Mouse (Mus musculus): ENCODE data around the gene Por. TPM values are rescaled to one million over a fixed set of nuclear protein-coding genes. Genes with fewer than 3 reads are reported as not detected.

The Por gene
- polyA plus RNA-seq, 1 experiment from 2014 or later, result 93.5 TPM

DNA sequence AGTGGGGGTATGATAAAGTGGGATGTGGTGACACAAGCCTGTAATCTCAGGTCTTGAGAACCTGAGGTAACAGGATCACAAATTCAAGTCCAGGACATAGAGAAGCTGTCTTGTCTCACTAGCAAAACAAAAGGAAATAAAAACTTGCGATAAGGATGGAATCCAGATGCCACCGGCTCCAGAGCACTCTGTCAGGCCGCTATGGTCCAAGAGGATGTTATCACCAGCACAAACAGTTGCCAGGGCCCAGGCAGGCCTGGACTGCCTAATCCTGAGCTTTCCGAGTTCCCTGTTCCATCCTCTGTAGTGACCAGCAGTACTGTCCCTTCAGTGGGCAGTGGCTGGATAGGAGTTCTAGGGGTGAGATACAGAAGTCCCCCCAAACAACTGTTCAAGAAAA, 9.9 kb upstream of the Por start:
- H3K27ac ChIP-seq, result no peak overlapping the region
- ATAC-seq (ENCODE audit: low FRiP score, low read depth), result no peak
- no peak overlapping the region for H3K4me2 ChIP-seq (replicated peaks)
- no peak overlapping the region for H3K9ac ChIP-seq
- no peak overlapping the region for H3K4me3 ChIP-seq
- H3K27me3 ChIP-seq, result no peaks in the 10 kb centered on the region
- no peaks in the 10 kb centered on the region for H3K36me3 ChIP-seq
- 64% methylated on average over 4 of the region's 4 CpGs for WGBS
- 0 out of 2 replicates have a peak, but pooled peaks cover 1% of the 10 kb centered on the region for H3K9me3 ChIP-seq
- 0 out of 2 replicates have a peak, but pooled peaks cover 4% of the 10 kb centered on the region for H3K4me1 ChIP-seq

DNA sequence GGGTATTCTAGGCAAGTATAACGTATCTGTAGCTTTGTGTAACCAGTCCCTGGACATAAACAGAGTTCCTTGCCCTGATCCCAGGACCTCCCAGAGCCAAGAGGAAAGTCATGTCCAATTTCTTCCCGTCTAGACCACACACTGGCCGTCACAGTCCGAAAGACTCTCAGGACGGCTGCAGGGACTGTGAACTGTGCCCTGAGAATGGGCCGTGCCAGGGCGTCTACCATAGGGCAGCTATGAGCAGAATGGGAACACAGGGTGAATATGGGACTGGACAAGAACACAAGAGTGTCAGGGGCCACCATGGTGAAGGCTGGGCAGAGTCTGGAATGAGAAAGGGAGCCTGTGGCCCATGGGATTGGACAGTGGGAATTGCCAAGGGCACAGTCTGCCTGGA, 9.3 kb upstream of the Por start:
- no peaks in the 10 kb centered on the region for H3K9me3 ChIP-seq
- H3K4me2 ChIP-seq (replicated peaks), result no peak overlapping the region
- WGBS, result 88% methylated on average over 7 of the region's 7 CpGs
- H3K4me3 ChIP-seq, result no peak overlapping the region
- no peaks in the 10 kb centered on the region for H3K36me3 ChIP-seq
- H3K4me1 ChIP-seq, result 0 out of 2 replicates have a peak, but pooled peaks cover 4% of the 10 kb centered on the region
- no peak overlapping the region for H3K9ac ChIP-seq
- H3K27ac ChIP-seq, result no peak overlapping the region
- no peak for ATAC-seq (ENCODE audit: low FRiP score, low read depth)
- no peaks in the 10 kb centered on the region for H3K27me3 ChIP-seq

DNA sequence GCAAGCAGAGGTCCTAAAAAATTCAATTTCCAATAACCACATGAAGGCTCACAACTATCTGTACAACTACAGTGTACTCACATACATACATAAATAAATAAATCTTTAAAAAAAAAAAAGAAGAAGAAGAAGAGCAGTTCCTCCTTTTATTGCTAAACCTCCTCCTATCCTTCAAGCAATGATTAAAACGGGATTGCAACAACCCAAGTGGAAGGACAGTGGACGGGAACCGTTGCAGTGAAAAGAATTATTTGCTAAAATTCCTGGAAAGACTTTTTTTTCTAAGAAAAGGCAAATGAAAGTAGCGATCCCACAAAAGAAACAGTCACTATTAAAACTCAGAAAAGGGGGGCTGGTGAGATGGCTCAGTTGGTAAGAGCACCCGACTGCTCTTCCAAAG, 2.9 kb upstream of the Por start:
- Histone ChIP-seq H3K4me3 (no peak overlapping the region), H3K4me2 (replicated peaks) (no peak overlapping the region), H3K4me1 (0 out of 2 replicates have a peak, but pooled peaks cover 3% of the 10 kb centered on the region), H3K36me3 (no peaks in the 10 kb centered on the region), H3K9me3 (peaks cover 9% of the 10 kb centered on the region), H3K27me3 (no peaks in the 10 kb centered on the region), H3K9ac (no peak overlapping the region), H3K27ac (no peak overlapping the region)
- 87% methylated on average over 5 of the region's 5 CpGs for WGBS
- ATAC-seq (ENCODE audit: low FRiP score, low read depth), result no peak

DNA sequence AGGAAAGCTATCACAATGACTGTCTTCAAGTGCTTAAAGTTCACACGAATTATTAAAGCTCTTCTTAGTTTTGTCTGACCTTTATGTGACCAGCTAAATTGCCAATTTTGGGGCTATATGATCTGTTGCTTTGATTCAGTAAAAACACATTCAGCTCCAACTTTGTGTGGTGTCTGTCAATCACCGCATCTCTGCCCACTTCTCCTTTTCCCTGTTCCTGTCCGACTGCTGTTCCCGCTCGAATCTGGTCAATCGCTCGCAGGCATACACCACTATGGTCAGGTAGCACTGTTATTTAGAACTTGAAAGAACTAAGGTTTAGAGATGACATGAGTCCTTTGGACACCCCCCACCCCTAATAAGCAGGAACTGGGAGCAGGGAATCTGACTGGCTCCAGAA, 1.8 kb upstream of the Por start:
- H3K9ac ChIP-seq, result no peak overlapping the region
- H3K4me3 ChIP-seq, result no peak overlapping the region
- ATAC-seq (ENCODE audit: low FRiP score, low read depth), result no peak
- H3K4me1 ChIP-seq, result 0 out of 2 replicates have a peak, but pooled peaks cover 3% of the 10 kb centered on the region
- no peak overlapping the region for H3K4me2 ChIP-seq (replicated peaks)
- H3K27ac ChIP-seq, result no peak overlapping the region
- no peaks in the 10 kb centered on the region for H3K27me3 ChIP-seq
- 78% methylated on average over 7 of the region's 7 CpGs for WGBS
- no peaks in the 10 kb centered on the region for H3K36me3 ChIP-seq
- H3K9me3 ChIP-seq, result peaks cover 9% of the 10 kb centered on the region

DNA sequence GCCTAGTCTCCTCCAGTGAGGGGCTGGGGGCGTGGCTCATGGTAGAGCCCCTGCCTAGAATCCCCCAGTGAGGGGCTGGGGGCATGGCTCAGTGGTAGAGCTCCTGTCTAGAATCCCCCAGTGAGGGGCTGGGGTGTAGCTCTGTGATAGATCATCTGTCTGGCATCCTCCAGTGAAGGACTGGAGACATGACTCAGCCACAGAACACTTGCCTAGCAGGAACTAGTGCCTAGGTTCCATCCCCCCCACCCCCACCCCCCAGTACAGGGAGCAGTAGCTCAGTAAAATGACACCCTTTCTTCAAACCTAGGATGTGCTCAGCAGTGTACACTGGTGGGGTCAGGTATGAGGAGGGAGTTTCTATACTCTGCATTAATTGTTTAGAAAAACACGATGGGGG, 1.0 kb downstream of the Por start:
- no peak for ATAC-seq (ENCODE audit: low FRiP score, low read depth)
- WGBS, result 70% methylated on average over 2 of the region's 2 CpGs

DNA sequence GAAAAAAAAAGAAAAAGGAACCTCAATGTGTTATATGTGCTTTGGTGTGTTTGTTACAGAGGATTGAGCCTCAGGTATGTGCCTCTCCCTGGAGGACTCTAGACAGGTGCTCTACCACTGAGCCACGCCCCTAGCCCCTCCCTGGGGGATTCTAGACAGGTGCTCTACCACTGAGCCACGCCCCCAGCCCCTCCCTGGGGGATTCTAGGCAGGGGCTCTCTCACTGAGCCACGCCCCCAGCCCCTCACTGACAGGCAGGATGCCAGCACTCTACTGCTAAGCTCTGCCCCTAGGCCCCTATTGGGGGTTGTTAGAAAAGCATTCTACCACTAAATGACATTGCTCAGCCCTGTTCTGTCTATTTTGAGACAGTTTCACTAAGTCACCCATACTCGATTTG, 2.7 kb downstream of the Por start:
- Histone ChIP-seq H3K4me3 (no peak overlapping the region), H3K27me3 (no peaks in the 10 kb centered on the region), H3K9me3 (no peaks in the 10 kb centered on the region), H3K9ac (no peak overlapping the region), H3K27ac (no peak overlapping the region), H3K36me3 (no peaks in the 10 kb centered on the region), H3K4me2 (replicated peaks) (no peak overlapping the region), H3K4me1 (peaks cover 23% of the 10 kb centered on the region)
- WGBS, result 58% methylated on average over 4 of the region's 4 CpGs
- no peak for ATAC-seq (ENCODE audit: low FRiP score, low read depth)

More for the DNA sequence above, 1.0 kb downstream of the Por start:
- no peak overlapping the region for H3K4me3 ChIP-seq
- no peaks in the 10 kb centered on the region for H3K36me3 ChIP-seq
- peaks cover 20% of the 10 kb centered on the region for H3K4me1 ChIP-seq
- H3K4me2 ChIP-seq (replicated peaks), result no peak overlapping the region
- H3K27ac ChIP-seq, result no peak overlapping the region
- H3K27me3 ChIP-seq, result no peaks in the 10 kb centered on the region
- H3K9me3 ChIP-seq, result peaks cover 6% of the 10 kb centered on the region
- H3K9ac ChIP-seq, result no peak overlapping the region

DNA sequence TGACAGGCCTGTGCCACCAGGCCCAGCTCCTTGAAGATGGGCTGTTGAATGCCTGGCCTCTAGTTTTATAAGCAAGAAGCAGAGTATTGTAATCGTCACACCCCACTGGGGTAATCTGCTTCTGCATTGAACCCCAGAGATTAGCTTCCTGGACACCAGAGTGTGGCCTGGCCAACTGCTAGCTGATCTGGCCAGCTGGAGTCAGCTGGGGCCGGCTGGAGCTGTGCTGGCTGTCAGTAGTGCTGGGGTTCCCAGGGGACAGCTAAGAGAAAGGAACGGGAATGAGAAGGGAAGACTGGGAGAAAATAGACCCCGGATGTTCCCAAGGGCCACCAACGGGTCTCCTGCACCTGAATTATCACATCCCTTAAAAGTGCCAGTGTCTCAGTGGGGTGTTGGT, 3.1 kb downstream of the Por start:
- no peak overlapping the region for H3K4me3 ChIP-seq
- H3K27ac ChIP-seq, result no peak overlapping the region
- no peak overlapping the region for H3K4me2 ChIP-seq (replicated peaks)
- WGBS, result 58% methylated on average over 5 of the region's 5 CpGs
- peaks cover 23% of the 10 kb centered on the region for H3K4me1 ChIP-seq
- ATAC-seq (ENCODE audit: low FRiP score, low read depth), result no peak
- H3K9me3 ChIP-seq, result no peaks in the 10 kb centered on the region
- H3K36me3 ChIP-seq, result no peaks in the 10 kb centered on the region
- H3K27me3 ChIP-seq, result no peaks in the 10 kb centered on the region
- H3K9ac ChIP-seq, result no peak overlapping the region

DNA sequence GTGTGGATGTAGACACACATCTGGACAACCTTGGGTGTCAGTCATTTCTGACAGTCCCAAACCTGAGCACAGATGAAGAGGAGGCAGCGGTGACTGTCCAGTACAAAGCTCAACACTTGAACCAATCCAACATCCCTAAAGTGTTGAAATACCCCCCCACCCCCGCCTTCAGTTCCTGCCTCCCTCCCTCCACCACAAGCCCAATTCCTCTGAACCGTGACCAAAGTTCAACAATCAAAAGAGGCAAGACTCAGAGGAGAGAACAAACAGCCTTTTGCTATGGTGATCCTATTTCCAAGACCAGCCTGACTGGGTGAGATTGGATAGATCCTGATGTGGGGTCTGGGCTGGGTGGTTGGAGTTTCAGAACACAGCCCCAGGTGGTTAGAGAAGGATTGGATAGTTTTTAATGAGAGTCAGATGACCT, 4.5 kb downstream of the Por start:
- Histone ChIP-seq H3K9ac (0 out of 2 replicates have a peak overlapping the region, but pooled peaks have one; percentile 4), H3K27ac (no peak overlapping the region), H3K4me2 (replicated peaks) (peak overlapping the region; percentile 53), H3K9me3 (no peaks in the 10 kb centered on the region), H3K4me3 (no peak overlapping the region), H3K27me3 (no peaks in the 10 kb centered on the region), H3K4me1 (peaks cover 23% of the 10 kb centered on the region), H3K36me3 (no peaks in the 10 kb centered on the region)
- ATAC-seq (ENCODE audit: low FRiP score, low read depth), result peak; percentile 58
- WGBS, result 26% methylated on average over 3 of the region's 3 CpGs

DNA sequence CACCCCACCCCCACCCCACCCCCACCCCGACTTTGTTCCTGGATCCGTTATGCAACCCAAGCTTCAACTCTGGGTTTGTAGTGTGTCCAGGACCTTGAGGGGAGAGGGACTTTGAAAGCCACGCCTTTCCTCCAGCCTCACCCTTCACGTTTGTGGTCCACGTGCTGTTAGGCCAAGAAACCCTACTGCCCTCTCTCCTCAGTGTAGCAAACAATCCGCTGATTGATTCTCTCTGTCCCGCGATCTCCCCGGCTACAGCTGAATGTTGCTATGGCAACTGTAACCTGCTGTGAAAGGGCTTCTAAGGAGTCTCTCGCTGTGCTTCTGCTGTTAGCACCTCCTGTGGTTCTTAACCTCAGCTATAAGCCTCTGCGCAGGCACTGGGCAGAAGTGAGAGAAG, 5.0 kb downstream of the Por start:
- under 1% methylated on average over 11 of the region's 11 CpGs for WGBS
- peak; percentile 82 for ATAC-seq (ENCODE audit: low FRiP score, low read depth)
- Histone ChIP-seq H3K4me3 (0 out of 2 replicates have a peak overlapping the region, but pooled peaks have one; percentile 12), H3K9ac (peak overlapping the region; percentile 31; the same call in 1 of the 2 replicates), H3K27me3 (no peaks in the 10 kb centered on the region), H3K4me1 (peaks cover 23% of the 10 kb centered on the region), H3K27ac (no peak overlapping the region; the same call in 1 of the 2 replicates), H3K9me3 (no peaks in the 10 kb centered on the region), H3K36me3 (no peaks in the 10 kb centered on the region), H3K4me2 (replicated peaks) (peak overlapping the region; percentile 53)

DNA sequence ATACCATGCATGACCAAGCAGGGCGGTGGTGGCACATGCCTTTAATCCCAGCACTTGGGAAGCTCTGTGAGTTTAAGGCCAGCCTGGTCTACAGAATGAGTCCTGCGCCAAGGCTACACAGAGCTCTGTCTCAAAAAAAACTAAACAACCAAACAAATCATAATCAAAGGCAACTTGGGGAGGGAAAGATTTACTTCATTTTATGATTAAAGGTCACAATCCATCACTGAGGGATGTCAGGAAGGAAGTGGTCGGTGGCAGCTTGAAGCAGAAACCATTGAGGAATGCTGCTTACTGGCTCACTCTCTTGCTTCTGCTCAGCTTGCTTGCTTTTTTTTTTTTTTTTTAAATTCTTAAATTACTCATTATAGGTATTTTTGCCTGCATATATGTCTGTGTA, 6.9 kb downstream of the Por start:
- no peaks in the 10 kb centered on the region for H3K36me3 ChIP-seq
- no peak overlapping the region for H3K27ac ChIP-seq
- no peak for ATAC-seq (ENCODE audit: low FRiP score, low read depth)
- 73% methylated on average over 3 of the region's 3 CpGs for WGBS
- H3K9ac ChIP-seq, result no peak overlapping the region
- H3K9me3 ChIP-seq, result no peaks in the 10 kb centered on the region
- no peak overlapping the region for H3K4me2 ChIP-seq (replicated peaks)
- H3K4me1 ChIP-seq, result peaks cover 20% of the 10 kb centered on the region
- H3K4me3 ChIP-seq, result no peak overlapping the region
- no peaks in the 10 kb centered on the region for H3K27me3 ChIP-seq

DNA sequence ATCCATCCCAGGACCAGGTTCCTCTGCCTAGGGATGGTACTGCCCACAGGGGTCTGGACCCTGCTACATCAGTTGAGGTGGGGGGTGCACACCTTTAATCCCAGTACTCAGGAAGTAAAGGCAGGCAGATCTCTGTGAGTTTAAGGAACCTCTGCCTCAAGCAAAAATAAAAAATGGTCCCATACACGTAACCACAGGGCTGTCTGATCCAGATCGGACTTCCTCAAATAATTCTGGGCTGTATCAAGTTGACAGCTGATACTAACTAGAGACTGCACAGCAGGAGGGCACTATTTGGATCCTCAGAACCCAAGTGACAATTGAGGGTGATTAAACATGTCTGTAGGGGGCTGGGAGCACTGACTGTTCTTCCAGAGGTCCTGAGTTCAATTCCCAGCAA, 7.4 kb downstream of the Por start:
- Histone ChIP-seq H3K4me1 (peaks cover 20% of the 10 kb centered on the region), H3K4me3 (no peak overlapping the region), H3K27ac (no peak overlapping the region), H3K4me2 (replicated peaks) (no peak overlapping the region), H3K9ac (no peak overlapping the region), H3K27me3 (no peaks in the 10 kb centered on the region), H3K9me3 (no peaks in the 10 kb centered on the region), H3K36me3 (no peaks in the 10 kb centered on the region)
- no peak for ATAC-seq (ENCODE audit: low FRiP score, low read depth)
- WGBS, result 79% methylated on average over 2 of the region's 2 CpGs

DNA sequence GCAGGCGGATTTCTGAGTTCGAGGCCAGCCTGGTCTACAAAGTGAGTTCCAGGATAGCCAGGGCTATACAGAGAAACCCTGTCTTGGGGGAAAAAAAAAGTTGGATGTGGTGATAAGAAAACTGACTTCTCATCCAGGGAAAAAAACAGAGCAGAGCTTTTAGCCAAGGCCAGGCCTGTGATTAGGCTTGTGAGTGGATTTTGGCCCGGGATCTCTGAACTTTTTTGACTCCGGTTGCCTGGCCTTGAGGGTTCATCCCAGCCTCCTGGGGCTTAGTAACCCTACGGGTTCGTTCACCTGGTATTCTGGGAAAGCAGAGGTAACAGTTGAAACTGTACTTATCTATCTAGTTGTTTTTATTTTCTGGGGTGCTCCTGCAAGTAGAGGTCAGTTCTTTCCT, 8.6 kb downstream of the Por start:
- no peak for ATAC-seq (ENCODE audit: low FRiP score, low read depth)
- 93% methylated on average over 6 of the region's 6 CpGs for WGBS
- no peak overlapping the region for H3K27ac ChIP-seq
- H3K9ac ChIP-seq, result no peak overlapping the region
- peaks cover 20% of the 10 kb centered on the region for H3K4me1 ChIP-seq
- no peaks in the 10 kb centered on the region for H3K36me3 ChIP-seq
- no peaks in the 10 kb centered on the region for H3K27me3 ChIP-seq
- H3K4me2 ChIP-seq (replicated peaks), result no peak overlapping the region
- H3K9me3 ChIP-seq, result no peaks in the 10 kb centered on the region
- no peak overlapping the region for H3K4me3 ChIP-seq

DNA sequence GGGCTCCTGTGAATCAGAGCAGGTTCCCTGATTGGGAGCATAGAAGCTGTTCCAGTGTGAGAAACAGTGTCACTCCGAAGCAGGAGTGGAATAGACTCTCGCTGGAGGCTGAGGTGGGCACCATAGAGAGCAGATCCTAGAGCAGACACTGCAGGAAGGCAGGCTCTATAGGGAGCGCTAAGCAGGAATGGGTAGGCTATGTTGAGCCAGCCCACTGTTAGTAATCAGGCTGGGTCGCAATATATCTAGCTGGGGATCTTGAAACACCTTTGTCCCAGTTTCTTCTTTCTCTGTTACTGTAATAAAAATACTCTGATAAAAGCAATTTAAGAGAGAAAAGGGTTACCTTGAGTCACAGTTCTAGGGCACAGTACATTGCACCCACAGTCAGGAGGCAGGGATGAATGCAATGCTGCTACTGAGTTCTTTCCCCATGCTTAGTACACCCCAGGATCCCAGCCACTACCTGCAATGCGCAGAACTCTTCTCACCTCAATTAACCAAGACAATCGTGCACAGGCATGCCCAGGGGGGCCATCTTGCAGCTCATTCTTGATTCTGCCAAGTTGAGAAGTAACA, 11.2 kb downstream of the Por start:
- WGBS, result 73% methylated on average over 6 of the region's 6 CpGs
- Histone ChIP-seq H3K4me3 (no peak overlapping the region), H3K4me2 (replicated peaks) (no peak overlapping the region), H3K9me3 (no peaks in the 10 kb centered on the region), H3K36me3 (no peaks in the 10 kb centered on the region), H3K4me1 (0 out of 2 replicates have a peak, but pooled peaks cover 1% of the 10 kb centered on the region), H3K27ac (no peak overlapping the region), H3K27me3 (no peaks in the 10 kb centered on the region), H3K9ac (no peak overlapping the region)
- ATAC-seq (ENCODE audit: low FRiP score, low read depth), result no peak
